Mouse (Mus musculus) adrenal gland, postnatal 10 days (tissue): ENCODE measurements at regions not wholly inside any gene's neighbourhood (a gene's known extent, or its start where the extent isn't known, plus 50 kb on each side); places are given as distances from the start of the nearest gene placed in this dataset. TPM values are rescaled to one million over a fixed set of nuclear protein-coding genes. Genes with fewer than 3 reads are reported as not detected.

Source experiments
- microRNA-seq: library from miRNA; unstranded; fragments of <30 nt; microRNA quantifications from one replicate; pipeline ENCODE4 v1.2.0, GENCODE M21; 2021

Small RNA genes lying in the stretch of these regions (microRNA-seq; reads per million reads assigned to microRNA genes)
- not detected for gene Gm47294
